Mouse (Mus musculus): ENCODE results near the gene Rpain.

Gene Rpain
- long read RNA-seq, experiment 1, transcript Rpain-201 (7 exons, 1,100 nt), result major isoform, 18 of 23 reads
- long read RNA-seq, experiment 1, partial matches to known transcripts, result 0 of 23 reads
- long read RNA-seq, experiment 1, other reads (novel, unspliced or antisense), result 3 of 23 reads
- long read RNA-seq, experiment 2, transcript Rpain-201 (7 exons, 1,100 nt), result major isoform, 35 of 43 reads
- long read RNA-seq, experiment 2, partial matches to known transcripts, result 0 of 43 reads
- long read RNA-seq, experiment 2, other reads (novel, unspliced or antisense), result 5 of 43 reads

DNA sequence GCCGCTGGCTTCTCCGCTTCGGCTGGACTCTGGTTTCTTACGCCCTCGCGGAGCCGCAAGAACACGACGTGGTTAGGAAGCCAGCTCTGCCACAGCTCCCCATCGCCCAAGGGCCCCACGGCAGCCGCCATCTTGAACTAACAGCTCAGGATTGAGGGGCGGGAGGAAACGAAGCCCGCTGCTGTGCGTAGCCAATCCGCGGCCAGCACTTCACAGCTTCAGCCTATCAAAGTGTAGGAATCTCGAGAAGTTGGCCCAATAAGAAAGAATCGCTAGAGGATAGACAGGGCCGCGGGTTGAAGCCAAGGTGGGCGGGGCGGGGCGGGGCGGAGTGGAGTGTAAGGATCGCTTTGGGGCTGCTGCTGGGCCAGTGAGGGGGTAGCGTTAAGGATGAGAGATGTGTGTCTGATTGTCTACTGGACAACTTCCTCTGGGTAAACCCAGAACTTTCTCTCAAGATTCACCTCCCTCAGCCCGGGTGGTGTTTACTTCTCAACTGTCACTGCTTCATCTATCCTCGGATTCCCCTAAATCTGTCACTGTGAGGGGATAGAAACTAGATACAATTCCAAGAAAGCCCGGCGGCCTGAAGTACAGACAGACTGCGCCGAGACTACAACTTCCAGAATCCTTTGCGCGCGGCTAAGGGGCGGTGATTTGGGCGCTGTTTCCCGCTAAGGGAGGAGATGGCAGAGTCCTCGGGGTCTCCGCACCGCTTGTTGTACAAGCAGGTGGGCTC, at the start of gene Rpain, which contains the start of gene Nup88:
TSS of gene Rpain (plus strand) at position 393 of the 739 bp plus-strand sequence.
TSS of gene Nup88 (minus strand) at position 153 of the 739 bp plus-strand sequence.
- intact Hi-C loops (cut with DNase I), result no loop called here

DNA sequence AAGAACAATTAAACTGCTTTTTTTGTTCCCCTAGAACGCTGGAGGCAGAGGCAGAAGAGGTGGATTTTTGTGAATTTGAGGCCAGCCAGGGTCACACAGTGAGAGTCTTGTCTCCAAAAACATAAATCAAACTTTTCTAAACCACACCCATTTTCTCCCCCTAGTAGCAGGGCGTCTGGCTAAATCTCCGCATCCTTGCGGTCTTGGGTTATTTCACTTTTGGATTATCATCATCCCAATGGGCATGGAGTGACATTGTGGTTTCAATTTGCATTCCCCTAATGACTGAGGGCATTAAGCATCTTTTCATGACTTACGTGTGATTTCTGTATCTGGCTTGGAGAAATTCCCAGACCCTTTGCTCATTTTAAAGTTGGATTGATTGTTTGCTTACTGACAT, 38.6 kb upstream of the Rpain start:
- intact Hi-C loops (cut with DNase I), result no loop called here

DNA sequence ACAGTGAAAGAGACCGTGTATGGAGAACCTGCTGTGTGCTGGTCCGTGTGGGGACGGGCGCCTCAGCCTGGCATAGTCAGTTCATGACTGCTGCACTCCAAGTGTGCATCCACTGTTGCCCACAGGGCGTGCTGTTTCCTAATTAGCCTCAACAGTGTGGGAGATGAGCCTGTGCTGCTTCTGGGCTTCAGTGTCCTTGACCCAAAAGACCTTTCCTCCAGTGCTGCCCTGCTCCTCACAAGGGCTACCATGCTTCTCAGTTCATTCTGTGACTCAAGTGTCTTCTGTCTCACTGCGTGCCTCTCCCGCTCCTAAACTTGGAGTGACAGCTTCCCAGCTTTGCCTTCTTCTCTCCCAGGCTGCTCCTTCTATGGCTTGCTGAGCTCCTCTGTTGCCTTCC, 34.7 kb upstream of the Rpain start:
- intact Hi-C loops (cut with DNase I), result no loop called here

DNA sequence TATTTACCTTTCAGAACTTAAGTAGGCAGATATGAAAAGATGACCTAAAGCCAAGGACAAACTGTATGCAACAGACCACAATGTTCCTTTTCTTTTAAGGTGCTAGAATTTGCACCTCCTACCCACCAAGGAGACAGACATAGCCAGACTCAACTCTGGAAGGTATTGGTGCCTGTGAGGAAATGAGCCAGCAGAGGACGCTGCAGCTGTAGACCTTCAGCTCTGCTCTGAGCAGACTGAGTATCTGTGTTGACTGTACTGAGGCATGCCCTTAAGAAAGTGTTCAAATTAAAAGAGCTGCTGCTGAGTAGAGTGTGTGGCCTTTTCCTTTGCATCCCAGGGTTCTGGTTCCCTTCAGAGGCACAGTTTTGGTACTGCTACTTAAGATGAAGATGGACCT, 27.4 kb upstream of the Rpain start:
- intact Hi-C loops (cut with DNase I), result no loop called here

DNA sequence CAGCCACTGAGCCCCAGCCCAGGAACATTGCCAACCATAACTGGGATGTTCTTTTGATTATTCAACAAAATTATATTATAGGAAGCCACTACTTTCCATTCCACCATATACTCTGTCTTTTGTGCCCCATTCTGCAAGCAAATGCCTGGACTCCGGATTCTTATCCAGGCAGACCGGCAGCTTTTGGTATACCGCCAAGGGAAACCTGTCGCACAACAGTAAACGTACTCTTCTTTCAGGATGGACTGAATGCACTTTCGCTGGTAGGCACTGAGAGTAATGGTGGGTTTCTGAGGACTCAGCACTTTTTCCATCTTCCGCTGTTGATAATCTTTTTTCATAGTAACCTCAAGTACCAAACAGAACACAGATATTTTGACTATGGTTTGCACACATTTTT, 26.4 kb upstream of the Rpain start:
- intact Hi-C loops (cut with DNase I), result no loop called here

DNA sequence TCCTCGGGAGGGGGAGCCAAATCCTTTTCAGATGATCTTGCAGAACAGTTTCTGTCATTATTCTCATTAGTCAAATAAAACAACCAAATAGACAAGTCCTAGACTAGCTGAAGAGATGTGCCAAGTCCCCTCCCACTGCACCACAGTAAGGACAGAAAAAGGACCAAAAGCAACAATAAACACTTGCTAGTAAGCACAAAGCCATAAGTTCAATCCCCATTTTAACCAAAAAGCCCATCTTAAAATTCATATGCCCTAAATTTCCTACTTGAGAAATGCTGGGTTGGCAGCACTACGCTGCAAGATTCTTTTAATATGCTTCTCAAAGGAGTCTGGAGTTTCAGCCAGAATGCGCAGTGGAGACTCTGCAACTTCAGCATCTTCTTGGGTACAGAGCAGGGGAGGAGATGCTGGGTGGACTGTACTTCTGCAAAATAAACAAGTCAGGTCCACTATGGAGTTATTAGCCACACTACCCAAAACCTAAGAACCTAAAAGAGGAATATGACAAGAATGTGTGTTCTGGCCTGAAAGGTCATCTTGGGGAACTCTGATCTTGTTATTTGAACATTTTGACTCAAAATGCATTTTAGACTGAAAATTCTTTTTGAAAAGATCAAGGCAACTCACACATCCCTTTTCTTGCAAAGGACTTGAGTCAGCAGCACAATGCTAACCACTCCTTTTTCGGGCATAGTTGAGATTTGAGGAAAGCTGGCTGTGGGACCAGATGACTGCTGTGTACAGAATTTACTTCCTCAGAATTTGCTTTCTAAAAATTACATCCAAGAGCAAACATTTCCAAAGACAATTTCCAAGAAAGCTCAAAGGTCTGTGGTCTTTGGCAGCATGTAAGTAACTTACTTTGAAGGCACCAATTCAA, 24.8 kb upstream of the Rpain start:
- intact Hi-C loops (cut with DNase I), result no loop called here

DNA sequence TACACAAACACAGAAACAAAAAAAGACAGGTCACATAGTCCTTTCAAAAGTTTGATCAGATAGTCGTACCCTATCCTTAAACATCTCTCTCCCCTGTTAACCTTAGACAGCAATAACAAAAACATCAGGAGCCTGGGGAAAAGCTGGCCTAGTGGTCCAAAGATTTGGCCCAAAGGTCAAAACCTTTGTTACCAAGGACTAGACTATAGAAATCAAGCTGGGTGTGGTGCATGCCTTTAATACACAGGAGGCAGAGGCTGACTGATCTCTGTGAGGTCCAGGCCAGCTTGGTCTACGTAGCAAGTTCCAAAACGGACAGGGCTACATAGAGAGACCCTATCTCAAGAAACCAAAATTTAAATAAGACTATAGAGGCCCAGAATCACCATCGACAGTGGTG, 15.3 kb upstream of the Rpain start:
- intact Hi-C loops (cut with DNase I), result no loop called here

DNA sequence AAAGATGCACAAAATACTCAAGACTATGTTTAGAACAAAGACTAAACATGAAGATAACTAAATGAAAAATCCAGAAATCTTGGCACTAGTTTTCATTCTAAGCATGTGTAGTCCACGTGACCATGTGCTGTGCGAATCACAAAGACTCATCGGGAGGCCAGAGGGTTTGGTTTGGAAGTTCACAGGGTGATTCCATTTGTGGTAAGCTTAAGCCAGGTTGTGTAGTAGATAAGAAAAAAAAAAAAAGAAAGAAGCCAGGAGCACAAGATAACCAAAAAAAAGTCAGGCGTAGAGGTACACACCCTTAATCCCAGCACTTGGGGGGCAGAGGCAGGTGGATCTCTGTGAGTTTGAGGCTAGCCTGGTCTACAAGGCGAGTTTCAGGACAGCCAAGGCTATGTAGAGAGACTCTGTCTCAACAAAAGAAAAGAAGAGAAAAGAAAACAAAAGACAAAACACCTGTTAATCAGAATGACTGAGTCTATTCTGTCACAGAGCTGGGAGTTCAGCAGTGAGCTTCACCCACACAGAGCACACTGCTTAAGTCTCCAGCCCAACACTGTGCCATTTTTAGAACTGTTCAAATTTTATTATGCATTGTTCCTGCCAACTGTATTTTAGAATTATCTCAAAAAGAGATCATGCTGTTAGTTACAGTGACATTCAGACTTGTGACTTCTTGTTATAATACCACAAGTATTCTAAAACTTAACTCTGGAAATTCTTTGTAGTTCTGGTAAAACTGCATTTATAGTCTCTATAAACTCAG, 9.0 kb upstream of the Rpain start:
- intact Hi-C loops (cut with DNase I), result no loop called here

DNA sequence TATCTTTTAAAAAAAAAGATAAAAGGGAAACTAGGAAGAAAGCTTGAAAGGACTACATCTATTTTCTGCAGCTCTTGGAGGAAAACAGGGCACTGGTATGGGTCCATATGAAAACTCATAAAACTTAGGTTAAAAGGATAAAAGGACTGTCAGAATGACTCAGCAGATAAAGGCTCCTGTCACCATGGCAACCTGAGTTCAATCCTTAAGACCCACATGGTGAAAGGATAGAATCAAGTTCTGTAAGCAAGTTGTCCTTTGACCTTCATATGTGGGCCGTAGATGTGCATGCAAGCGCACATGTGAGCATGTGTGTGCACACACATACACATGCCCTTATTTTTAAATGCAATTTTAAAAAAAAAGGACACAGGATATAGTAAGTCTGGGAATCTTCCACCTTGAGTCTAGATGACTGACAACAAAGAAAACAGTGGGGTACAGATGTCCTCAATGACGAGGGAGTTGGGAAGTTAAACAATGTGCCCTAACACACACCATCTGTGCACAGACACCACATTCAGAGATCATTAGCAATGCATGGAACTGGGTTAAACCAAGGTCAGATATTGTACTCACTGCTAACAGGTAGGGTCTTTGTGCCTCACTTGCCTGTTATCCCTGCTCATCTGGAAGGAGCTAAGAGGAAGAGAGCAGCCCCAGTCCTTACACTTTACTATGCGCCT, 5.6 kb upstream of the Rpain start:
- intact Hi-C loops (cut with DNase I), result no loop called here

DNA sequence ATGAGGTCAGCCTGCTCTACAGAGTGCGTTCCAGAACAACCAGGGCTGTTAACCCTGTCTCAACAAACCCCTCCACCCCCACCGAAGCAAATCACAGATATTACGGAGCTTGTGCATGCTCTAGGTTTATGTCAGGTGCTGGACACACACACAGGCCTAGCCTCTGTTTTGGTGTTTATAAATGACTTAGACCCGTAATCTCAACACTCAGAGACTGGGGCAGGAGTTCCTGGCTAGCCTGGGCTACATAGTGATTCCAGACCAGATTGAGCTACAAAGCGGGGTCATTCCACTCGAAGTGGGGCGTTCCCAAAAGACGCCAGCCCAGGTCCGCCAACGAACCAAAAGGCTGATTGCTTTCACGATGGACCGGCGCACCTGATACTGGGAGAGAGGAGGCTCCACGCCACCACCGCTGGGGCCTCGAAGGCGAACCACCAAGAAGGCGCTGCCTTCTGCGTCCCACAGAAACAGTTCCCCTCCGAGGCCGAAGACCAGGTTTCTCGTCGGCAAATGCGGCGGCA, 680 bp upstream of the Rpain start:
- intact Hi-C loops (cut with DNase I), result no loop called here

DNA sequence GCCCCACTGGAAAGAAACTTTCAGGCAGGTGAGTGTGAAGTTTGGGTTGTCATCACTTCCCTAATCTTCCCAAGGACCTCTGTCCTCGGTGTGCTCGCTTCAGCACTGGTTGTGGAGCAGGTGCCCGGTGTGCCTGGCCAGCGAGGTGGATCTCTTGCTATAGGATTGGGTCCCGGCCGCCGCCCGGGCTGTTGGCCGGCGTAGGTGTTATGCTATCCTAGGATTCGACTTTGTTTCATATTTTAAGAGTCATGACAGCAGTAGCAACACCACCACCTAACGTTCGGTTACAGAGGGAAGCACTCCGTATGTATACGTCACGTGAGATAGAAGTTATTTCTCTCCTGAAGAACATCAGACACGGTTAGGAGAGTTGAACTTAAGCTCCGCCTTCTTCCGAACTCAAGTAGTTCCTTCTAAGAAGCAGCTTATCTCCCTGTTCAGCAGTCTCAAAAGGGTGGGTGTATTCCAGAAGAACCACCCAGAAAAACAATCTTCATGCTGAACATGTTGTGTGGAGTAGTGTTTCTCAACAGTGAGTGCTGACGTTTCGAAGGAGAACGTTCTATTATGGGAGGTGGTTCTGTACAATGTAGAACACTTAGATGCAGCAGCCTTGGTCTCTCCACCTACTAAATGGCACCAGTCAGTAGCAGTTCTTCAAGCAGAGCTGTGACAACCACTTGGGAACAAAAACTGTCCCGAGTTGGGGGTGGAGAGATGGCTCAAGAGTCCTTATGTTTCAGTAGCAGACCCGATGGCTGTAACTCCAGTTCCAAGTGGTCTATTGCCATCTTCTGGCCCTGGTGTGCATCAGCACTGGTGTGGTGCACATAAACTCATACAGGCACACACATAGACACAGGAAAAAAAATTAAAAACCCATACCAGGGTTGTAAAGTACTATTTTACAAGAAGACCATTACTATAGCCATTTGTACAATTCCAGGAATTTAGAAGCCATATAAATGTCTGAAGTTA, 837 bp downstream of the Rpain start:
- intact Hi-C loops (cut with DNase I), result no loop called here

DNA sequence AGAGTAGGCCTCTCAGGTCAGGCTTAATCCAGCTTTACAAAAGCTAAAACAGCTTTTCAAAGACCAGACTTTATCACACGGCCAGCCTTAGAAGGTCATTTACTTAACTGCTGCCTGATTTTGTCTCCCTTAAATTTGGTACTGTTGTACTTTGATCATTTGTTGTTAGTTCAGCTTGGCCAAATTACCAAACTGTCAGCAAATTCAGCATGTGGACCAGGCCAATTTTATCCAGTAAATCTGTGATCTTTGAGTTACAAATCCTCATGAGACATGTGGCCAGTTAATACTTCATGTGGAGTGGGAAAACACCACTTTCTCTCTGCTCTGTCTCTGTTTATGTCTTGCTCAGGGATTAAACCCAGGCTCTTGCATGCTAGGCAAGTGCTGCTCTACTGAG, 2.6 kb downstream of the Rpain start:
- intact Hi-C loops (cut with DNase I), result no loop called here

DNA sequence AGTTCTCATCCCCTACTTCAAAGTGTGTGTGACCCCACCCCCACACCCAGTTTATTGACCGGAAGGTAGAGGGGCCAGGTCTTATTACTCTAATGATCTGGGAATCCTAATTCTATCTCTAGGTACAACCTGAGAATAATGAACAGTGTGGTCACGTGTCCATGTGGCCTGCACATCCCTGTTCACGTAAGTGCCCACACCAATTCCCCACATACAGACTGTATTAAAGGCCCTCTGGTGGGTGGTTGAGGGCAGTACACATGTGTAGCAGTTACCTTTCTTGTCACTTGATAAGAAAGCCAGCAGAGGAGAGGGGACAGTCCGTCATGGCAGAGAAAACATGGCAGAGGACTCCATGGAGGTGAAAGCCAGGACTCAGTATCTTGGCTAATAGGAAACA, 3.9 kb downstream of the Rpain start:
- intact Hi-C loops (cut with DNase I), result no loop called here

DNA sequence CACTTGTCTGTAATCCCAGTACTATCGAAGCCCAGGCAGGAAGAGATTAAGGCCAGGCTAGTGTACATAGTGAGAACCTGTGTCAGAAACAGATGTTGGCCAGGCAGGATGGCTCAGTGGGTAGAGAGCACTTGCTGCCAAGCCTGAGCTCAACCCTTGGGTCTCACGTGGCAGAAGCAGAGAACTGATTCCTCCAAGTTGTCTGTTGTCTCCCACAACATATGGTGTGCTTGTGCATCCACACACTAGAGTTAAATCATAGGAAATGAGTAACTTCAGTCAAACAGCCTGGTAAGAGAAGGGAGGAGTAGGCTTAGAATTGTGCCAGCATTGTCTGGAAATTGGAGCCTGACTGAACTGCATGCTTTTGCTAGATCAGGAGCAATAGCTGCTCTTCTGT, 5.2 kb downstream of the Rpain start:
- intact Hi-C loops (cut with DNase I), result no loop called here

DNA sequence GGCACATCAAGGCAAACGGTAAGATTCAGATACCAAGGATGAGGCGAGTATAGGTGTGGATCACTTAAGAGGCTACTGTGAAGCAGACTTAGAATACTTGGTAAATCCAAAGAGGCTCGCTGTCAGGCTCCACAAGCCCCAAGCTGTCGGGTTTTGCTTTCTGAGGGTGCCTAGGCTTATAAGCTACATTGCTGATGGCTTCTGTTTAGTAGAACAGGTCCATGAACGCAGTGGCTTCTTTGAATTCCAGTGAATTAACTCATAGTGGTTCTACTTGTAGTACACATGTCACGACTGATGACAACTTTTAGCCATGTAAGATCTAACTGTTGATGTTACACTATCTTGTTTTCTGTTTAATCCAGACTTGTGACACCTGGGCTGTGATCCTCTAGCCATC, 7.3 kb downstream of the Rpain start:
- intact Hi-C loops (cut with DNase I), result no loop called here

DNA sequence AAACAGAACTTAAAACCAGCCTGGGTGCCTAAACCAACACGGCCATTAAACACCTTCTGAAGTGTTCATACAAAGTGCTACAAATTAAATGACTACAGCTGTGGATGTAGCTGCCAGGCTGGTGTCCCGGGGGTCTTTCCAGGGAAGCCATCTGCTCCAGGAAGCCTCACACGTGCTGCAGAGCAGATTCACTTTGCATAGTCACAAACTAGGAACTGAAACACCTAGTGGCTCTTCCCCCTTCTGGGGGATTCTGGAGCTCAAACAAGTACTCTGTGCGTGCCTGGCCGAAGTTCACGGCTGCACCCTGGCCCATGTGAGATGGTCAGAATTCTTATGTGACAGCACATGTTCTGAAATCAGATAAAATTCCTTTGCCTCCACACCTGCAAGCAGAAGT, 10.2 kb downstream of the Rpain start:
- intact Hi-C loops (cut with DNase I), result loop anchor here (5.0 to 10.0 kb wide), 2 partner anchors 72 to 165 kb away; partner anchors contain the start of gene Nlrp1a

DNA sequence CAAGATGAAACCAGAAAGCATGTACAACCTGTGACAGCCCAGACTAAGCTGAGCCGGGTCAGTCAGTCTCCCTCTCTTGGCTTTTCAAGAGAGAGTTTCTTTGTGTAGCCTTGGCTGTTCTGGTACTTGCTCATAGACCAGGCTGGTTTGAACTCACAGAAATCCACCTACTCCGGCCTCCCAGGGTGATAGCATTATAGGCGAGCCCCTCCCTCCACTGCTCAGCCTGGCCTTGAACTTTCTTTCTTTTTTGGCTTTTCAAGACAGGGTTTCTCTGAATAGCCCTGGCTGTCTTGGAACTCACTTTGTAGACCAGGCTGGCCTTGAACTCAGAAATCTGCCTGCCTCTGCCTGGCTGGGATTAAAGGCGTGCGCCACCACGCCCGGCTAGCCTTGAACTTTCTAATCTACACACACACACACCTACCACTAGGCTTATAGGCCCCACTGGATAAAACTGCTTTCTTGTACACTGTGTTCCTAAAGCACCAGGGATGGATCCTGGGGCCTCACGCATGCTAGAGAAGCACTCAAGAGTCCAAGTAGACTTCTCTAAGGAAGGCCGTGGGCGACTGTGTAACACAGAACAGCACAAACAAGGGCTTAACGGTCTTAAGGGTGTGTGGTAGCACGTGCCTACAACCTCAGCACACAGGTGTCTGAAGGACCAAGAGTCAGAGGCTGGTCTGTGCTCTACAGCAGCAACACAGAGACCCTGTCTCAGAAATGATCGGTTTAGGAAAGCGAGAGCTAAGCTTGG, 10.9 kb downstream of the Rpain start:
- intact Hi-C loops (cut with DNase I), result loop anchor here (5.0 to 10.0 kb wide), 2 partner anchors 71 to 164 kb away; partner anchors contain the start of gene Nlrp1a

DNA sequence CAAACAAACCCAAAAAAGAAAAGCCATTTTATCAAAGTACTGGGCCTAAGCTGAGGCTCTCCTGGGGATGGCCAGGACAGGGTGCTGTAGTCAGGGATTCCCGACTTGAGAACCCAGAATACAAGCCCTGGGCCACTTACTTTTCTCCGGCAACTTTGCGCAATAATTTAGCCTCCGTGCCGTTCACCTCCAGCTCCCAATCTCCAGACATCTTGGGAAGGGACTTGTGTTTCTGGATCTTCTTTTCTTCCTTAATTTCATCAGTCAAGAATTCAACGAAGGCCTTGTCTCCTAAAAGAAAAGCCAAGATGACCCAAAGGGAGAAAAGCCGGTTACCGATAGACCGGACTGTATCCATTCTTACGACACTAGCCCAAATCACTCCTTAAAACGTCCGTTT, 12.0 kb downstream of the Rpain start:
- intact Hi-C loops (cut with DNase I), result loop anchor here (5.0 to 10.0 kb wide), 2 partner anchors 70 to 163 kb away; partner anchors contain the start of gene Nlrp1a
